Mouse (Mus musculus): Measurements from ENCODE around the gene Plekha7. TPM values are rescaled to one million over a fixed set of nuclear protein-coding genes. Genes with fewer than 3 reads are reported as not detected.

Plekha7 gene
- polyA plus RNA-seq (2016; fragmentation: Nextera tagmentation; extraction: Ambion mirVana) = 17.3 and 21.2 TPM in 2 replicates

DNA sequence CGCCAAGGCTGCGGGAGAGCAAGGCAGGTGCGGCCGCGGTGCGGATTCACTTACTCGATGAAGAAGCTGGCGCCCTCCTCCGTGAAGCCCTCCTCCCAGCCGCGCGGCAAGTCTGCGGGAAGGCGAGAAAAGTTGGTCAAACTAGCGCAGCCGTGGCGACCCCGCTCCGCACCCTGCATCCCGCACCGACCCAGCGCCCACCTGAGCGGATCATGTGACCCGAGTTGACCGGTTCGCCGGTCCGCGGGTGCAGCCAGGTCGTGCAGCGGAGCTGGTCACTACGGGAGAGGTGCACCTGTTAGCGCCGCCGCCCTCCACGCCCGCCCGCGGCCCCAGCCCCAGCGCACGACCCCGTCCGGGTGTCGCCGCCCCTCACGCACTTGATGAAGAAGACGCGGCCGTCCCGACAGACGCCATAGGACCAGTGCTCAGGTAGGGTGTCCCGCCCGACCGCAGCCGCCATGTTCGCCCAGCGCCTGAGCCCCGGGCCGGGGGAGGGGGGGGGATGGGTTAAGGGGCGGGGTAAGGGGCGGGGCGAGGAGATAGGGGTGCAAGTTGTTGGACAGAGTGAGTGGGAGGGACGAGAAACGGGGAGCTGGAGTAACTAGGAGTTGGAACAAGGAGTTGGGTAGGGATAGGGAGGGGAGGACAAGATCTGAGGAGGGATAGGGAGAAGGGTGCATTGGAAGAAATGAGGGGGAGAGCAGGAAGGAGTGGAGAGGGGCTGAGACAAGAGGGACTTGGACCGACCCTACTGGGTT, at the start of gene Plekha7:
TSS of gene Plekha7 (minus strand) at position 506 of the 761 bp plus-strand sequence.
- Histone ChIP-seq H3K4me3 (peak within 1 kb of the TSS; percentile 85), H3K36me3 (no peaks in the 10 kb centered on the region), H3K27ac (replicated peaks) (peak within 1 kb of the TSS; percentile 76), H3K4me1 (peaks cover 23% of the 10 kb centered on the region), H3K9me3 (no peaks in the 10 kb centered on the region), H3K27me3 (peaks cover 9% of the 10 kb centered on the region; the same call in 1 of the 2 replicates), H3K9ac (replicated peaks) (peak within 1 kb of the TSS; percentile 76), H3K4me2 (replicated peaks) (peak within 1 kb of the TSS; percentile 97)
- under 1% methylated on average over 64 of the region's 65 CpGs for WGBS
- ATAC-seq (ENCODE audit: low FRiP score, low read depth) = peak; percentile 71

DNA sequence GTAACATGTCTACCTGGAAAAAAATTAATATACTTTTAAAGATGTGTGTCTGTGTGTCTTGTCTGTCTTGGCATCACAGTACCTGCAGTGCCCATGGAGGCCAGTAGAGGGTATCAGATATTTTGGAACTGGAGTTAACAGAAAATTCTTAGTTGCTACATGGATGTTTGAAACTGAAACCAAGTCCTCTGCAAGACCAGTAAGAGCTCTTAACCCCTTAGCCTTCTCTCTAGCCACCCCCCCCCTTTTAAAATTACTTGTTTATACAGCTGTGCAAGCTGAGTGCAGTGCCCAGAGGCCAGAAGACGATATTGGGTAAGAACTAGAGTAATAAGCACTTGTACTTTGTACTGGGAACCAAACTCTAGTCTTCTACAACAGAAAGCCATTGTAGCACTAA, 28.1 kb upstream of the Plekha7 start:
- Histone ChIP-seq H3K27me3 (no peaks in the 10 kb centered on the region), H3K4me1 (peaks cover 11% of the 10 kb centered on the region), H3K9me3 (no peaks in the 10 kb centered on the region), H3K27ac (replicated peaks) (no peak overlapping the region), H3K4me2 (replicated peaks) (no peak overlapping the region), H3K4me3 (no peak overlapping the region), H3K36me3 (peaks cover 33% of the 10 kb centered on the region), H3K9ac (replicated peaks) (no peak overlapping the region)
- WGBS = 59% methylated on average over 1 of the region's 1 CpGs
- no peak for ATAC-seq (ENCODE audit: low FRiP score, low read depth)

DNA sequence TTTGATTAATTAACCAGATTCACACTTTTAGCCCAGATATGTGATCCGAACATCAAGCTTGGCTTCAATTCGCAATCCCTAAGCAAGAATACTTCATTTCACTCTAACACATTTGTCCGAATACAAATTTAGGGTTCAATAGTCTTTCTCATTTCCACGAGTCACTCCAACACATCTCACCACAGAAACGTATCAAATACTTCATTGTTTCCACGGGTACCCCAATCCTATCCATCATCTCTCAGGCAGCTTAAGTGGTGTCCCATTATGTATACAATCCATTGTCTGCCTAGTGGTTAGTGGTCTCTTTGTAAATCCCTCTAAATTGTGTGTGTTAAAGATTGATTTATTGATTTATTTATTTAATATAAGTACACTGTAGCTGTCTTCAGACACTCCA, 27.0 kb upstream of the Plekha7 start:
- H3K9me3 ChIP-seq = no peaks in the 10 kb centered on the region
- no peak overlapping the region for H3K27ac ChIP-seq (replicated peaks)
- no peak for ATAC-seq (ENCODE audit: low FRiP score, low read depth)
- 86% methylated on average over 6 of the region's 6 CpGs for WGBS
- H3K4me1 ChIP-seq = peaks cover 11% of the 10 kb centered on the region
- H3K9ac ChIP-seq (replicated peaks) = no peak overlapping the region
- H3K4me3 ChIP-seq = peak overlapping the region; percentile 93; the same call in 1 of the 2 replicates
- peaks cover 35% of the 10 kb centered on the region for H3K36me3 ChIP-seq
- H3K4me2 ChIP-seq (replicated peaks) = 0 out of 2 replicates have a peak overlapping the region, but pooled peaks have one; percentile 83
- no peaks in the 10 kb centered on the region for H3K27me3 ChIP-seq

DNA sequence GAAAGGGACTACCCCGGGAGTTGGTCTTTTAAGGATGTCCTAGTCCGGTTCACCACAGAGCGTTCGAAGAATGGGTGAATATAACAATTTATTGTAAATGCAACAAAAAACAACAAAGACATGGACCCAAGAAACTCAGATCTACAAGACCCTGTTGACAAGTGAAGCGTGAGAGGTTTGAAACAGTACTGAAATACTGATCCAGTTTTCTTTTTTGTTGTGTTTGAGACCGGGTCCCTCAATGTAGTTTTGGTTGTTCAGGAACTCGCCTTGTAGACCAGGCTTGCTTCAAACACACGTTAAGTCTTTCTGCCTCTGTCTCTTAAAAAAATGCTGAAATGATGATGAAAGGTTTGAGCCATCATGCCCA, 26.5 kb upstream of the Plekha7 start:
- Histone ChIP-seq H3K36me3 (peaks cover 35% of the 10 kb centered on the region), H3K27me3 (no peaks in the 10 kb centered on the region), H3K4me2 (replicated peaks) (peak overlapping the region; percentile 83), H3K27ac (replicated peaks) (no peak overlapping the region), H3K9me3 (no peaks in the 10 kb centered on the region), H3K4me3 (peak overlapping the region; percentile 93), H3K9ac (replicated peaks) (peak overlapping the region; percentile 67), H3K4me1 (peaks cover 11% of the 10 kb centered on the region)
- 30% methylated on average over 8 of the region's 8 CpGs for WGBS
- no peak for ATAC-seq (ENCODE audit: low FRiP score, low read depth)

DNA sequence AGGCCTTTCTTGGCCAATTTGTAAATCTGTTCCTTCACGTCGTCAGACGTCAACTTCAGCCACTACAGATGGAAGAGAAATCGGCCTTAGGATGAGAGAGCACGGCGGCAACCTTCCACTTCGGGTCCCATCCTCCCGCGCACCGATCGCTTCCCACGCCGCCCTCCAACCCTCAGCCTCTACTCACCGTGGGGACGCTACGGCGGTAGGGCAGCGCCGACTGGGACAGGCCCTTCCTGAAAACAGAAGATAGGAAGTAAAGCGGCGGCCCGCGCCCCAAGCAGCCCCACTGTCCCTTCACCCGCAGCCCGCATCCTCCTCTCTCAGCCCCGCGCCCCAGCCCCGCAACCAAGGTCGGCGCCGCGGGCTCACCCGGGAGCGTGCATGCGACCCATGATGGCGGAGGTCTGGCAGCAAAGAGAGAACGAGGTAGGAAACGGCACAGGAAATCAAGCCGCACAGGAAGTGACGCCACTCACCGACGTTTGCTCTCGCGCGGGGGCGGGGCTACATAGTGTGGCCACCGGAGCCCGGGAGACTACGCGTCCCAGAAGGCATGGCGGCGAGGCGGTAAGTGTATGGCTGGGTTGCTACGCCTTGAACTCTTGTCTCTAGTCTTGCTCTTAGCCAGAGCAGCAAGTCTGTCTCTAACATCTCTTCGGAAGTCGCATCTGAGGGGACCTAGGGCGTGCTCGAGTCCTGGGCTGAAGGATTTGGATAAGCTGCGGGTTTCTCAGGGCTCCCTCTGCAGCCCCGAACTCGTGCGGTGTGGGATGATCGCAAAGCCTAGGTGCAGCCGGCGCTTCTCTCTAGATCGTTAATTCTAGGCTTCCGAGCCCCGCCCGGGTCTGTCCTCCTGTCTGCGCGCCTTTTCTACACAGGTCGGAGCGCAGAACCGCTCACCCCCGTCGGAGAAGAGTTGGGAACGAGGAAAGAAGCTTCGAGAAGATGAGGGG, 25.8 kb upstream of the Plekha7 start, which contains the start of gene Rps13:
TSS of gene Rps13 (minus strand) at position 483 of the 956 bp plus-strand sequence.
- Histone ChIP-seq H3K9me3 (no peaks in the 10 kb centered on the region), H3K4me2 (replicated peaks) (peak within 1 kb of the TSS; percentile 83), H3K36me3 (peaks cover 33% of the 10 kb centered on the region), H3K27ac (replicated peaks) (peak within 1 kb of the TSS; percentile 74), H3K9ac (replicated peaks) (peak within 1 kb of the TSS; percentile 96), H3K27me3 (no peaks in the 10 kb centered on the region), H3K4me3 (peak within 1 kb of the TSS; percentile 93), H3K4me1 (peaks cover 11% of the 10 kb centered on the region)
- peak; percentile 99 for ATAC-seq (ENCODE audit: low FRiP score, low read depth)
- WGBS = under 1% methylated on average over 78 of the region's 78 CpGs

DNA sequence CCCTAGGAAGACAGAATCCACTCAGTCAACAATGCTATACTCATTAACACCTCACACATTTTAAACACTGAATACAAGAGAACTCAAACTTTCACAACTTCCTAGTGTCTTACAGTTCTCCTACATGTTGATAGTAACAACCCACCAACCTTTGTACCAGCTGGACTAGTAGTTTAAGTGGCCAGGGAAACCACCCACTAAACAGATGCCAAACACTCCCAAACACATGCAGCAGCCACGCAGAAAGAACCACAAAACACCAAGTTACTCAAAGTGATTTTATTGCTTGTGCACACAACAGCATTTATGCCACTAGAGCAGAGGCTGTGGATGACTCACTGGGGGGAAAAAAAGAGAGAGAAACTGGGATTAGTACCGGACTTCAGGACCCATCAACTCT, 23.1 kb upstream of the Plekha7 start:
- 92% methylated on average over 2 of the region's 2 CpGs for WGBS
- H3K36me3 ChIP-seq = peaks cover 35% of the 10 kb centered on the region
- no peak for ATAC-seq (ENCODE audit: low FRiP score, low read depth)

DNA sequence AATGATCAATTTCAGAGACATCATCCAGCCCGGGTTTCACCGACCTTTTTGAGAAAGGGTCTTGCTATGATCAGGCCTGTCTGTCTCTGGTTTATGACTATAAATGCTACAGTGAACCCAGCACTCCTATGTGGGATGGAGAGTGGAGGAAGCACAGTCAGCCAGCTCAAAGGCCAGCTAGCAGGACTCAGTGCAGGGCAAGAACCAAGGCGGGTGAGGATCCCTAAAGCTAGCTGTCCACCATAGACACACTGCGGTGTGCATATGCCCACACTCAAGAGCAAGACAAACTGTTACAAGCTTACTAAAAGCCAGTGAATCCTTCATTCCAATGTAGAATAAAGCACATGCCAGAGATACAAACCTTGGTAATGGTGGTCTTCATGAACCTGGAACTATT, 21.7 kb upstream of the Plekha7 start:
- Histone ChIP-seq H3K4me3 (no peak overlapping the region), H3K27ac (replicated peaks) (no peak overlapping the region), H3K27me3 (no peaks in the 10 kb centered on the region), H3K4me2 (replicated peaks) (no peak overlapping the region), H3K4me1 (peaks cover 11% of the 10 kb centered on the region), H3K9ac (replicated peaks) (no peak overlapping the region), H3K9me3 (no peaks in the 10 kb centered on the region), H3K36me3 (peaks cover 35% of the 10 kb centered on the region)
- no peak for ATAC-seq (ENCODE audit: low FRiP score, low read depth)
- WGBS = 91% methylated on average over 4 of the region's 4 CpGs

More for the DNA sequence above, 23.1 kb upstream of the Plekha7 start:
- no peak overlapping the region for H3K4me3 ChIP-seq
- H3K27me3 ChIP-seq = no peaks in the 10 kb centered on the region
- H3K9me3 ChIP-seq = no peaks in the 10 kb centered on the region
- H3K4me1 ChIP-seq = peaks cover 11% of the 10 kb centered on the region
- H3K4me2 ChIP-seq (replicated peaks) = no peak overlapping the region
- no peak overlapping the region for H3K27ac ChIP-seq (replicated peaks)
- H3K9ac ChIP-seq (replicated peaks) = no peak overlapping the region

DNA sequence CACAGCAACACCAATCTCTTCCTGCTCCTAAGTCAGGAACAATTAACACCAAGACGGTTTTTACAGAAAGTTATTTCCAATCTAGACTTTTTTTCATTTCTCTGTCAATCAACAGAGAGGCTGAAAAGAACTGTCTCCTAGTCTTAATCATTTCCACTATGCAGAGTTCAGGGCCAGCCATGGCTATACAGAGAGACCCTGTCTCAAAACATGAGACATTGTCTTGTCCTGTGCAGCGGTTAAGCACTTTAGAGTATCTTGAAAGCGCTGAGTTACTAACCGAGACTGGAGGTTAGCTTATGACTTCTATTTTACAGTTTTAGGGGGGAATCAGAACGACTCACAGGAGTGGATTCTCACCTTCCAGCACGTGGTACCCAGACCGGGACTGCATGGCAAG, 20.6 kb upstream of the Plekha7 start:
- ATAC-seq (ENCODE audit: low FRiP score, low read depth) = no peak
- H3K9me3 ChIP-seq = no peaks in the 10 kb centered on the region
- 83% methylated on average over 7 of the region's 7 CpGs for WGBS
- H3K4me1 ChIP-seq = peaks cover 8% of the 10 kb centered on the region
- no peak overlapping the region for H3K9ac ChIP-seq (replicated peaks)
- peaks cover 35% of the 10 kb centered on the region for H3K36me3 ChIP-seq
- H3K27me3 ChIP-seq = no peaks in the 10 kb centered on the region
- no peak overlapping the region for H3K27ac ChIP-seq (replicated peaks)
- no peak overlapping the region for H3K4me3 ChIP-seq
- H3K4me2 ChIP-seq (replicated peaks) = no peak overlapping the region

DNA sequence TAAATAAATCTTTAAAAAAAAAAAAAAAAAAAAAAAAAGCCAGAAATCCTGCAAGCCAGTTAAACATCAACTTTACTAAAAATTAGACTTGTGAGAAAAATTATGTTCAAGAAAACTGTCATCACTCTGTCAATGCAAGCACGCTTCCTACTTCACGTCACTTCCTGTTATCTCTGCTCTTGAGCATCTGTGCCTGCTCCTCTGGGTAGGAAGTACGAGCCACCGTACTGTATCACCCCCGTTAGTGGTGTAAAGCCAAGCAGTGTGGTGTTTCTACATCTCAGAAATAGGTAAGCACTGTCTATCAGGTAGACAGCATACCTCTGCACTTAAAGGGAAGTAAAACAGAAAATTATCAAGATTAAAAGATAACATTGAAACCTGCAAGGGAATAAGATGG, 19.7 kb upstream of the Plekha7 start:
- no peak overlapping the region for H3K4me3 ChIP-seq
- ATAC-seq (ENCODE audit: low FRiP score, low read depth) = no peak
- no peak overlapping the region for H3K4me2 ChIP-seq (replicated peaks)
- H3K9me3 ChIP-seq = no peaks in the 10 kb centered on the region
- no peaks in the 10 kb centered on the region for H3K27me3 ChIP-seq
- no peak overlapping the region for H3K9ac ChIP-seq (replicated peaks)
- peaks cover 5% of the 10 kb centered on the region for H3K4me1 ChIP-seq
- H3K36me3 ChIP-seq = peaks cover 35% of the 10 kb centered on the region
- H3K27ac ChIP-seq (replicated peaks) = no peak overlapping the region
- WGBS = 91% methylated on average over 5 of the region's 5 CpGs

DNA sequence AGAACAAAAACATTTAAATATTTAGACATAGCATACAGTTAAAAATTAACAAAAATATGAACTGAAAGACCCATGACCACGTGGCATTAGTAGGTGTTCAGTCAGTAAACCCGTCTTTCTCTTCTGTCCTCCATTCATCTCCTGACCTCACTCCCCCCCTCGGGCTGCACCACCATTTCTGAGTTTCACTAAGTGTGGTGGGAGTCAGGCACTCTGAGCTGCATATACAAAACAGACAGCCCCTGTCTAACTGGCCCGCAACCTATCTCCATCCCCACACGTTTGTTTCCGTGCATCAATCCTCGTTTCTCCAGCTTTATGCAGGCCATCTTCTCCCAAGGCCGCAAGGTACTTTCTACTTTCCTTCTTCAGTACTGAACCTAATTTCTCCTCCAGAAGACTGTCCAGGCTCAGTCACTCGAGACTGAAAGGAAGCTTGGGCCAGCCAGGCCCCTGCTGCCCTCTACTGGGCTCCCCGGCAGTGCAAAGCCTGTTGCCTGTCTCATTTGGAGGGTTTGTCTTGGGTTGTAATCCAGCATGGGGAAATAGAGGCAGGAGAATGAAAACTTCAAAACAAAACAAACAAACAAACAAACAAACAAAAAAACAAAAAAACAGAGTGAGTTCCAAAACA, 15.3 kb upstream of the Plekha7 start:
- ATAC-seq (ENCODE audit: low FRiP score, low read depth) = peak; percentile 74
- 32% methylated on average over 10 of the region's 10 CpGs for WGBS

DNA sequence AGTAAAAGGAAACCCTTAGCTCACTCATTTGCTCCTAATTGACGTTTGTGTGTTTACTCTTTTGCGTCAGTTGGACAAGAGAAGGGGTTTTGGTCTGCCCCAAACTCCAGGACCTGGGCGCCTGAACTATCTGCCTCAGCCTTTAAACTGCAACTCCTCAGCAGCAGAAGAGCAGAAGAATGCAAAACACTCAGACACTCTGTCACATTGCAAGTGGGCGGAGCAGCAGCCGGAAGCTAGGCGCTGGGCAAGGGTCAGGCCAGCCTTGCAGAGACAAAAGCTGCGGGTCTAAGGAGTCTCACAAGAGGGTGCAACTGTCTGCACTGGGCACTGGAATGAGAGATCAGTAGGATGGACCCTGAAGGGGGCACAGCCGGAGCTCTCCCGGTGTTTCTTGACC, 1.3 kb upstream of the Plekha7 start:
- Histone ChIP-seq H3K9ac (replicated peaks) (no peak overlapping the region), H3K4me2 (replicated peaks) (peak overlapping the region; percentile 32), H3K36me3 (no peaks in the 10 kb centered on the region), H3K4me3 (no peak overlapping the region), H3K4me1 (peaks cover 23% of the 10 kb centered on the region), H3K27me3 (peaks cover 9% of the 10 kb centered on the region; the same call in 1 of the 2 replicates), H3K9me3 (no peaks in the 10 kb centered on the region), H3K27ac (replicated peaks) (no peak overlapping the region)
- no peak for ATAC-seq (ENCODE audit: low FRiP score, low read depth)
- WGBS = 20% methylated on average over 9 of the region's 9 CpGs

More for the DNA sequence above, 15.3 kb upstream of the Plekha7 start:
- no peak overlapping the region for H3K9ac ChIP-seq (replicated peaks)
- H3K27ac ChIP-seq (replicated peaks) = no peak overlapping the region
- peaks cover 2% of the 10 kb centered on the region; the same call in 1 of the 2 replicates for H3K36me3 ChIP-seq
- H3K4me3 ChIP-seq = no peak overlapping the region
- H3K9me3 ChIP-seq = no peaks in the 10 kb centered on the region
- H3K4me1 ChIP-seq = no peaks in the 10 kb centered on the region
- H3K27me3 ChIP-seq = no peaks in the 10 kb centered on the region
- H3K4me2 ChIP-seq (replicated peaks) = no peak overlapping the region

Measured in midbrain, embryonic 12.5 days (tissue).